Mouse (Mus musculus) CH12.LX (cell line): ENCODE measurements around the gene Dusp10.

Source experiments
- CTCF ChIP-seq, 2 experiments: IDR thresholded peaks in 1 of 2; conservative IDR thresholded peaks in 1 of 2; 2 replicates each; pipeline ENCODE4 v1.5.1; 2011 to 2012; ENCODE audit warnings: low read depth in 2 of 2, low read length in 2 of 2, improper control_type of control experiment in 1 of 2, inconsistent platforms in 1 of 2, mild to moderate bottlenecking in 1 of 2, moderate library complexity in 1 of 2
- ETS1 ChIP-seq: conservative IDR thresholded peaks from 2 replicates; pipeline ENCODE4 v1.6.1; 2012; ENCODE audit warnings: low read depth, mild to moderate bottlenecking, inconsistent platforms, low read length, improper control_type of control experiment, moderate library complexity
- IRF4 ChIP-seq: IDR thresholded peaks from 2 replicates; pipeline ENCODE4 v1.6.1; 2014; ENCODE audit warnings: low read depth, mild to moderate bottlenecking, inconsistent platforms, low read length, improper control_type of control experiment
- MAX ChIP-seq: IDR thresholded peaks from 2 replicates; pipeline ENCODE4 v1.6.1; 2011; ENCODE audit warnings: low read length, improper control_type of control experiment
- MYC ChIP-seq: IDR thresholded peaks from 2 replicates; pipeline ENCODE4 v1.6.1; 2011; ENCODE audit warnings: low read depth, mild to moderate bottlenecking, improper control_type of control experiment, low read length
- TBP ChIP-seq: conservative IDR thresholded peaks from 2 replicates; pipeline ENCODE4 v1.6.1; 2011; ENCODE audit warnings: low read depth, low read length, improper control_type of control experiment
- ZC3H11A ChIP-seq: IDR thresholded peaks from 2 replicates; pipeline ENCODE4 v1.6.1; 2012; ENCODE audit warnings: low read depth, mild to moderate bottlenecking, inconsistent platforms, low read length, improper control_type of control experiment
- ZNF384 ChIP-seq: IDR thresholded peaks from 2 replicates; pipeline ENCODE4 v1.6.1; 2012; ENCODE audit warnings: low read depth, low read length, improper control_type of control experiment, inconsistent platforms

GRCm38 (mm10) chr1:184039301-184039700 lies 26.2 kb downstream of the Dusp10 start:
- TF ChIP-seq ZNF384 (no peak), MYC (no peak), ETS1 (no peak), IRF4 (no peak), CTCF (conservative IDR thresholded peaks at IDR 0.05 in 1 of 2, IDR thresholded peaks at IDR 0.05 in 1 of 2; ENCODE audit: low read depth in 2 of 2, low read length in 2 of 2) (no peak), TBP (no peak), ZC3H11A (no peak), MAX (no peak)
